Mouse (Mus musculus): ENCODE results near the gene Apobec2.

DNA sequence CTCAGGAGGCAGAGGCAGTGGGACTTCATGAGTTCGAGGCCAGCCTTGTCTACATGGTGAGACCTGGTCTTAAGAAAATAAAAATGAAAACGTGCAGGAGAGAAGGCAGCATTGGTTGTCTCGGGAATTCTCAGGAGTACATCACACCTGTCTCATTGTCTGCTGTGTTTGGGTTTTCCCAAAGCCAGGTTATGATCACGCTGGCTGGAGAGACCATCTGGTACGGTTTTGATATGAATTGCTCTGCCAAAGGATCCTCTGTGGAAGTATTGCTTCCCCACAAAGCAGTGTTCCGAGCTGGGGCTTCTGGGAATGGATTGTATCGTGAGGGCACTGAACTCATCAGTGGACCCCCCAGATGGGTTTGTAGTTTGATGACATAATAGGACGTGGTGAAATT is 42.7 kb upstream of the Apobec2 start:
- no peak for TF ChIP-seq ETS1 (conservative IDR thresholded peaks at IDR 0.05; ENCODE audit: low read depth, low read length)
- no peak for TF ChIP-seq TCF12 (IDR thresholded peaks at IDR 0.05; ENCODE audit: low read depth, low read length)
- no peak for TF ChIP-seq EP300 (IDR thresholded peaks at IDR 0.05; ENCODE audit: low read length)
- no peak for TF ChIP-seq HCFC1 (IDR thresholded peaks at IDR 0.05; ENCODE audit: low read depth, low read length)
- no peak for TF ChIP-seq MEF2A (IDR thresholded peaks at IDR 0.05; ENCODE audit: borderline replicate concordance, low read depth, low read length)
- no peak for TF ChIP-seq MYC (IDR thresholded peaks at IDR 0.05; ENCODE audit: low read depth, low read length)
- no peak for TF ChIP-seq POLR2A (IDR thresholded peaks at IDR 0.05; ENCODE audit: low read depth, low read length)
- no peak for TF ChIP-seq ZC3H11A (IDR thresholded peaks at IDR 0.05; ENCODE audit: low read depth, low read length)
- no peak for TF ChIP-seq MAX (IDR thresholded peaks at IDR 0.05; ENCODE audit: low read length)
- TF ChIP-seq MAFK (IDR thresholded peaks at IDR 0.05; ENCODE audit: insufficient replicate concordance, low read length) = no peak
